ENCODE assay signal across 28 mouse cellular contexts in genomic region chr11:61005345-61005744, GRCm38 (mm10). TPM values are rescaled to one million over a fixed set of nuclear protein-coding genes. Genes with fewer than 3 reads are reported as not detected.
DNase-seq lines count a peak whose midpoint lies in the region; ATAC-seq lines count a peak whose summit lies in the region.
"Had no signal": no experiment of that assay in that cellular context is flagged by ENCODE, and none has a peak within 500 bp of the region (broad histone marks: within the 10 kb centered on the region; RNA-seq: fewer than 3 reads in every experiment).

No protein-coding gene starts in this region.

- no peaks in the 10 kb centered on the region for H3K36me3 ChIP-seq in forebrain, embryonic 10.5 days (replicated peaks)
- H3K36me3 ChIP-seq in forebrain, embryonic 14.5 days (ENCODE audit: control insufficient read depth, insufficient read depth, low read length): no peaks in the 10 kb centered on the region
- no peaks in the 10 kb centered on the region for H3K36me3 ChIP-seq in hindbrain, embryonic 10.5 days
- no peaks in the 10 kb centered on the region for H3K36me3 ChIP-seq in hindbrain, embryonic 12.5 days
- no peaks in the 10 kb centered on the region for H3K36me3 ChIP-seq in neural tube, embryonic 13.5 days
- H3K36me3 ChIP-seq: embryonic facial prominence, embryonic 15.5 days; hindbrain, embryonic 15.5 days; intestine, embryonic 15.5 days; limb, embryonic 12.5 days; liver, embryonic 12.5 days; midbrain, embryonic 12.5 days; neural tube, embryonic 12.5 days had no signal

- H3K27ac ChIP-seq in forebrain, embryonic 10.5 days: 0 out of 2 replicates have a peak overlapping the region, but pooled peaks have one; percentile 22
- H3K27ac ChIP-seq in forebrain, embryonic 14.5 days (ENCODE audit: low read depth, low read length): no peak overlapping the region
- H3K27ac ChIP-seq in hindbrain, embryonic 10.5 days: peak overlapping the region; percentile 70; the same call in 1 of the 2 replicates
- no peak overlapping the region for H3K27ac ChIP-seq in hindbrain, embryonic 12.5 days
- H3K27ac ChIP-seq in neural tube, embryonic 13.5 days (replicated peaks): peak overlapping the region; percentile 38; the same call in 1 of the 2 replicates
- H3K27ac ChIP-seq: embryonic facial prominence, embryonic 15.5 days; hindbrain, embryonic 15.5 days; intestine, embryonic 15.5 days; limb, embryonic 12.5 days; liver, embryonic 12.5 days; midbrain, embryonic 12.5 days; neural tube, embryonic 12.5 days had no signal

- 47% methylated on average over 6 of the region's 6 CpGs for WGBS in forebrain, embryonic 10.5 days
- WGBS in forebrain, embryonic 14.5 days: 50% methylated on average over 6 of the region's 6 CpGs
- WGBS in hindbrain, embryonic 10.5 days: 42% methylated on average over 6 of the region's 6 CpGs
- WGBS in hindbrain, embryonic 12.5 days: 42% methylated on average over 6 of the region's 6 CpGs
- 48% methylated on average over 6 of the region's 6 CpGs for whole genome bisulfite sequencing in neural tube, embryonic 13.5 days

- H3K4me1 ChIP-seq in forebrain, embryonic 10.5 days: peaks cover 30% of the 10 kb centered on the region
- H3K4me1 ChIP-seq in forebrain, embryonic 14.5 days (ENCODE audit: control insufficient read depth, insufficient read depth, low read length): peaks cover 5% of the 10 kb centered on the region; the same call in 1 of the 2 replicates
- peaks cover 41% of the 10 kb centered on the region for H3K4me1 ChIP-seq in hindbrain, embryonic 10.5 days (replicated peaks)
- peaks cover 14% of the 10 kb centered on the region; the same call in 1 of the 2 replicates for H3K4me1 ChIP-seq in hindbrain, embryonic 12.5 days
- H3K4me1 ChIP-seq in neural tube, embryonic 13.5 days (replicated peaks): peaks cover 25% of the 10 kb centered on the region
- H3K4me1 ChIP-seq: liver, embryonic 12.5 days had no signal

- DNase-seq in forebrain, embryonic 10.5 days (ENCODE audit: extremely low spot score, low spot score): no peak
- DNase-seq in forebrain, embryonic 14.5 days (ENCODE audit: low spot score): no peak
- no peak for DNase-seq in hindbrain, embryonic 10.5 days (ENCODE audit: low spot score)
- no peak for DNase-seq in neural tube, embryonic 10.5 days (ENCODE audit: extremely low spot score, low spot score)
- DNase-seq: adrenal gland, postnatal 10 days; cerebellum, adult 2 months; cerebellum, postnatal 36 days; embryo, embryonic 11 days; gastrocnemius, postnatal 14 days; heart, adult 11 months; heart, postnatal 10 days; kidney, adult 9 months; kidney, postnatal 14 days; lung, adult 18-20 months; right cerebral cortex, postnatal 25 days; spleen, adult 18-20 months had no signal

- no peak overlapping the region for H3K4me3 ChIP-seq in forebrain, embryonic 10.5 days
- H3K4me3 ChIP-seq in forebrain, embryonic 14.5 days (ENCODE audit: low read depth, low read length): no peak overlapping the region
- no peak overlapping the region for H3K4me3 ChIP-seq in hindbrain, embryonic 10.5 days
- no peak overlapping the region for H3K4me3 ChIP-seq in hindbrain, embryonic 12.5 days
- H3K4me3 ChIP-seq in neural tube, embryonic 13.5 days: no peak overlapping the region
- H3K4me3 ChIP-seq: embryonic facial prominence, embryonic 15.5 days; hindbrain, embryonic 15.5 days; intestine, embryonic 15.5 days; limb, embryonic 12.5 days; liver, embryonic 12.5 days; midbrain, embryonic 12.5 days; neural tube, embryonic 12.5 days had no signal

- H3K27me3 ChIP-seq in forebrain, embryonic 10.5 days (ENCODE audit: poor library complexity, severe bottlenecking): 0 out of 2 replicates have a peak, but pooled peaks cover 17% of the 10 kb centered on the region
- no peaks in the 10 kb centered on the region for H3K27me3 ChIP-seq in forebrain, embryonic 14.5 days (replicated peaks; ENCODE audit: control insufficient read depth, insufficient read depth, low read length)
- H3K27me3 ChIP-seq in hindbrain, embryonic 10.5 days (ENCODE audit: insufficient read depth, poor library complexity, severe bottlenecking): no peaks in the 10 kb centered on the region
- no peaks in the 10 kb centered on the region for H3K27me3 ChIP-seq in hindbrain, embryonic 12.5 days
- no peaks in the 10 kb centered on the region for H3K27me3 ChIP-seq in neural tube, embryonic 13.5 days
- H3K27me3 ChIP-seq: embryonic facial prominence, embryonic 15.5 days; hindbrain, embryonic 15.5 days; intestine, embryonic 15.5 days; limb, embryonic 12.5 days; neural tube, embryonic 12.5 days had no signal

- H3K9ac ChIP-seq in forebrain, embryonic 14.5 days (ENCODE audit: low read length): no peak overlapping the region
- no peak overlapping the region for H3K9ac ChIP-seq in hindbrain, embryonic 12.5 days
- no peak overlapping the region for H3K9ac ChIP-seq in neural tube, embryonic 13.5 days
- H3K9ac ChIP-seq: embryonic facial prominence, embryonic 15.5 days; hindbrain, embryonic 15.5 days; intestine, embryonic 15.5 days; limb, embryonic 12.5 days; liver, embryonic 12.5 days; midbrain, embryonic 12.5 days; neural tube, embryonic 12.5 days had no signal

- no peak for ATAC-seq in forebrain, embryonic 14.5 days
- ATAC-seq in hindbrain, embryonic 12.5 days (ENCODE audit: low FRiP score): no peak
- no peak for ATAC-seq in neural tube, embryonic 13.5 days (ENCODE audit: low read depth)
- no peak for ATAC-seq in CD4-positive, CD25-positive, alpha-beta regulatory T cell, adult 4 months
- no peak for ATAC-seq in inflammation-experienced regulatory T-cells, adult 6 months
- ATAC-seq: forebrain, embryonic 16.5 days; intestine, embryonic 15.5 days; liver, embryonic 12.5 days had no signal

- H3K9me3 ChIP-seq in forebrain, embryonic 10.5 days: no peaks in the 10 kb centered on the region
- H3K9me3 ChIP-seq in forebrain, embryonic 14.5 days (replicated peaks; ENCODE audit: control insufficient read depth, low read length): no peaks in the 10 kb centered on the region
- H3K9me3 ChIP-seq in hindbrain, embryonic 10.5 days: no peaks in the 10 kb centered on the region
- H3K9me3 ChIP-seq in hindbrain, embryonic 12.5 days (replicated peaks): no peaks in the 10 kb centered on the region
- H3K9me3 ChIP-seq in neural tube, embryonic 13.5 days: no peaks in the 10 kb centered on the region
- H3K9me3 ChIP-seq: embryonic facial prominence, embryonic 15.5 days; hindbrain, embryonic 15.5 days; intestine, embryonic 15.5 days; limb, embryonic 12.5 days; liver, embryonic 12.5 days; midbrain, embryonic 12.5 days; neural tube, embryonic 12.5 days had no signal

- no peak overlapping the region for H3K4me2 ChIP-seq in forebrain, embryonic 14.5 days (ENCODE audit: low read length)
- no peak overlapping the region for H3K4me2 ChIP-seq in hindbrain, embryonic 12.5 days (replicated peaks)
- no peak overlapping the region for H3K4me2 ChIP-seq in neural tube, embryonic 13.5 days
- H3K4me2 ChIP-seq: embryonic facial prominence, embryonic 15.5 days; hindbrain, embryonic 15.5 days; intestine, embryonic 15.5 days; limb, embryonic 12.5 days; liver, embryonic 12.5 days; midbrain, embryonic 12.5 days; neural tube, embryonic 12.5 days had no signal

RNA-seq across cellular contexts. Expression of gene Kcnj12, which starts 17.0 kb away (rescaled TPM):
- polyA plus RNA-seq in forebrain, embryonic 10.5 days (2016; fragmentation: Nextera tagmentation; extraction: Ambion mirVana): 0.20 and 0.43 TPM in 2 replicates
- 1.0 and 1.4 TPM in 2 replicates for polyA plus RNA-seq in forebrain, embryonic 14.5 days (2014; fragmentation: Nextera tagmentation; extraction: Ambion mirVana)
- 2.9 and 3.7 TPM in 2 replicates for polyA plus RNA-seq in hindbrain, embryonic 10.5 days (2016; fragmentation: Nextera tagmentation; extraction: Ambion mirVana)
- 2.7 and 3.2 TPM in 2 replicates for polyA plus RNA-seq in hindbrain, embryonic 12.5 days (2016; fragmentation: Nextera tagmentation; extraction: Ambion mirVana)
- 7.8 and 8.1 TPM in 2 replicates for polyA plus RNA-seq in neural tube, embryonic 13.5 days (2015; fragmentation: Nextera tagmentation; extraction: Ambion mirVana)
- not detected for polyA plus RNA-seq in CD4-positive, CD25-positive, alpha-beta regulatory T cell, adult 4 months (2017; shearing (Covaris generic))
- polyA plus RNA-seq in inflammation-experienced regulatory T-cells, adult 6 months (2017; shearing (Covaris generic)): not detected

Comparison
In these comparisons a context has a peak if more than half of its experiments do, and no peak if none do; other contexts are left out.
1. H3K27ac ChIP-seq: peak in forebrain, embryonic 10.5 days (single experiment), hindbrain, embryonic 10.5 days (single experiment) and neural tube, embryonic 13.5 days (single experiment); none in forebrain, embryonic 14.5 days (single experiment) and hindbrain, embryonic 12.5 days (single experiment).